Mouse (Mus musculus): ENCODE results near the gene Bap1.

GRCm38 (mm10) chr14:31207070-31207830, 44.0 kb upstream of the Bap1 start:
- TF ChIP-seq GATA1 (IDR thresholded peaks at IDR 0.05; ENCODE audit: borderline replicate concordance, low read length) (no peak), FLI1 (IDR thresholded peaks at IDR 0.05; ENCODE audit: low read length) (no peak)

Measured in megakaryocyte, embryonic 14.5 days (primary cell).